Comparison of ENCODE assay signal across 12 mouse cellular contexts in the genomic region with DNA sequence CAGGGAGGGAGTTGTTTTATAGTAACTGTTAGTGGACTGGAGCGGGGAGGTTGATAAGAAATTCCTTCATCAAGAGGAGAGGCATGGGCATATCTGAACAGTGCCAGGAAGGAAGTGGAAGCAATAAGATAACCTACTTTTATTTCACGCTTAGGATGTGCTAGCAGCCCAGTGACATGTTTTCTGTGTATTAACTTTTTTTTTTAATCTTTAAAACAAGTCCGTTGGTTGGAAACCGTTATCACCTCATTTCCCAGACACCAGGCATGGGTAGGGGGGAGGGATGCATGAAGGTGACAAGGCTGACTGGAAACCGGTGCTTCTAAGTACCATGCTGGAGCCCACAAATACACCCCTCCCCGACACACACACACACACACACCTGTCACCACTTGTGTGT.
"Had no signal": no experiment of that assay in that cellular context is flagged by ENCODE, and none has a peak within 500 bp of the region (broad histone marks: within the 10 kb centered on the region; RNA-seq: fewer than 3 reads in every experiment).

No protein-coding gene starts in this region.

- DNase-seq: kidney, adult 8-10 months; kidney, postnatal 4 days; left cerebral cortex, postnatal 4 days; lung, adult 18-20 months; right cerebral cortex, adult 18-20 months; right cerebral cortex, postnatal 25 days; thymus, postnatal 4 days had no signal

- H3K36me3 ChIP-seq: limb, embryonic 13.5 days; midbrain, embryonic 13.5 days had no signal

- H3K27me3 ChIP-seq: limb, embryonic 13.5 days; midbrain, embryonic 13.5 days had no signal

- H3K9me3 ChIP-seq: limb, embryonic 13.5 days; midbrain, embryonic 13.5 days had no signal

- H3K27ac ChIP-seq: layer of hippocampus, adult 2 months; limb, embryonic 13.5 days; midbrain, embryonic 13.5 days; stomach, postnatal 0 days had no signal

- ATAC-seq: intestine, postnatal 0 days; midbrain, embryonic 13.5 days had no signal

- H3K4me1 ChIP-seq: limb, embryonic 13.5 days; midbrain, embryonic 13.5 days had no signal

- H3K4me2 ChIP-seq: limb, embryonic 13.5 days; midbrain, embryonic 13.5 days had no signal

- H3K4me3 ChIP-seq: layer of hippocampus, adult 2 months; limb, embryonic 13.5 days; midbrain, embryonic 13.5 days had no signal

- H3K9ac ChIP-seq: limb, embryonic 13.5 days; midbrain, embryonic 13.5 days had no signal
